Mouse (Mus musculus): ENCODE measurements around the gene Igsf21.

DNA sequence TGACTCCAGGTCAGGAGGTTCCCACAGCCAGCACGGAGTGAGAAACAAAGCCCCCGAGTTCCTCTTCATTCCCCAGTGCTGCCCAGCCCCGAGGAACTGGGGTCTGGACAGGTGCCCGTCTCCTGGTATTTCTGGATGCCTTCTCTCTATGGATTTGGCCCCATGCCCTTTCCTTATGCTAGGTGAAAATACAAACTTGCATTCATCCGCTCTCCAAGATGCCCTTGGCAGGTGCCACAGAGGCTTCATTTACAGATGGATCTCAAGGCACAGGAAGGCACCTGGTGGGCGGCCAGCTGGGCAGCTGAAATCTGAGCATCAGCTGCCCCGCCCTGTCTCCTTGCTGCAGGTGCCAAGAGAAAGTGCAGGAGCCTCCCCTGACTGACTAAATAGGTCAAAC is 23.9 kb upstream of the Igsf21 start:
- no peak for TF ChIP-seq CTCF (IDR thresholded peaks at IDR 0.05; ENCODE audit: low read depth, low read length)
- no peak for TF ChIP-seq POLR2A (IDR thresholded peaks at IDR 0.05; ENCODE audit: extremely low read depth, insufficient read depth, low read length)
